Mouse (Mus musculus) bone marrow macrophage, adult 2 months (primary cell): Measurements from ENCODE around the gene Ggct.

Experiments used
- CTCF ChIP-seq: IDR thresholded peaks from 2 replicates; pipeline ENCODE4 v1.5.1; 2012; ENCODE audit warnings: low read depth, mild to moderate bottlenecking, low read length, moderate library complexity
- POLR2A ChIP-seq: IDR thresholded peaks from 2 replicates; pipeline ENCODE4 v1.6.1; 2012; ENCODE audit warnings: mild to moderate bottlenecking, low read depth, low read length, borderline replicate concordance

- TF ChIP-seq POLR2A (no peak), CTCF (no peak)
Observed at GRCm38 (mm10) chr6:55002438-55002837, 9.7 kb upstream of the Ggct start.
